Mouse (Mus musculus): ENCODE data around the gene Serpine2. TPM values are rescaled to one million over a fixed set of nuclear protein-coding genes. Genes with fewer than 3 reads are reported as not detected.

Gene Serpine2
- total and polyA plus RNA-seq, 3 experiments = not detected

- Histone ChIP-seq H3K36me3 (ENCODE audit: control insufficient read depth in 1 of 2, insufficient read depth in 2 of 2, low read length in 2 of 2) (no peaks in the 10 kb centered on the region; a peak in 1 of 4 replicates), H3K79me2 (ENCODE audit: control insufficient read depth, insufficient read depth, low read length, poor library complexity) (no peaks in the 10 kb centered on the region), H3K9ac (ENCODE audit: control insufficient read depth, low read depth, low read length, poor library complexity, severe bottlenecking) (no peak overlapping the region), H3K27me3 (ENCODE audit: control insufficient read depth in 1 of 2, insufficient read depth in 2 of 2, low read length in 2 of 2) (no peaks in the 10 kb centered on the region), H3K4me1 (ENCODE audit: control insufficient read depth in 1 of 2, insufficient read depth in 2 of 2, low read length in 2 of 2) (peaks cover 0 to 7% of the 10 kb centered on the region in 2 experiments; a peak in 1 of 4 replicates), H3K4me3 (ENCODE audit: control insufficient read depth in 1 of 2, insufficient read depth in 1 of 2, low read depth in 2 of 2, low read length in 2 of 2) (peak overlapping the region; percentile 51 to 85), H3K27ac (ENCODE audit: control insufficient read depth, low read depth, low read length) (no peak overlapping the region), H3K9me3 (replicated peaks; ENCODE audit: insufficient read depth, low read length) (no peaks in the 10 kb centered on the region)
- TF ChIP-seq MAFK (IDR thresholded peaks at IDR 0.05; ENCODE audit: borderline replicate concordance, low read depth, low read length) = no peak
- TF ChIP-seq USF1 (IDR thresholded peaks at IDR 0.05; ENCODE audit: low read depth, low read length) = no peak
- no peak for TF ChIP-seq UBTF (IDR thresholded peaks at IDR 0.05; ENCODE audit: borderline replicate concordance, insufficient read depth, low read depth, low read length)
- TF ChIP-seq MAZ (IDR thresholded peaks at IDR 0.05; ENCODE audit: low read depth, low read length) = no peak
- no peak for TF ChIP-seq CTCF (IDR thresholded peaks at IDR 0.05 in 2 of 3, conservative IDR thresholded peaks at IDR 0.05 in 1 of 3; ENCODE audit: control insufficient read depth in 1 of 3, insufficient read depth in 1 of 3, low read depth in 2 of 3, low read length in 3 of 3, poor library complexity in 1 of 3, severe bottlenecking in 1 of 3)
- no peak for TF ChIP-seq ZC3H11A (IDR thresholded peaks at IDR 0.05; ENCODE audit: low read depth, low read length)
- TF ChIP-seq POLR2A (IDR thresholded peaks at IDR 0.05; ENCODE audit: control insufficient read depth in 1 of 2, insufficient read depth in 1 of 2, low read depth in 1 of 2, low read length in 2 of 2, poor library complexity in 1 of 2) = no peak
- TF ChIP-seq GABPA (IDR thresholded peaks at IDR 0.05; ENCODE audit: low read depth, low read length) = no peak
- TF ChIP-seq JUND (IDR thresholded peaks at IDR 0.05; ENCODE audit: low read depth, low read length) = no peak
- TF ChIP-seq ETS1 (IDR thresholded peaks at IDR 0.05; ENCODE audit: low read depth, low read length) = no peak
- TF ChIP-seq MXI1 (IDR thresholded peaks at IDR 0.05; ENCODE audit: low read depth, low read length) = no peak
- no peak for TF ChIP-seq E2F4 (IDR thresholded peaks at IDR 0.05; ENCODE audit: borderline replicate concordance, low read depth, low read length)
- TF ChIP-seq MYC (IDR thresholded peaks at IDR 0.05; ENCODE audit: low read depth, low read length) = no peak
- no peak for TF ChIP-seq POLR2AphosphoS5 (IDR thresholded peaks at IDR 0.05; ENCODE audit: borderline replicate concordance, low read depth, low read length)
- TF ChIP-seq TCF12 (IDR thresholded peaks at IDR 0.05; ENCODE audit: low read depth, low read length) = no peak
- no peak for TF ChIP-seq GATA1 (IDR thresholded peaks at IDR 0.05; ENCODE audit: low read depth, low read length)
- TF ChIP-seq CHD2 (IDR thresholded peaks at IDR 0.05; ENCODE audit: low read length) = no peak
- no peak for TF ChIP-seq MAX (IDR thresholded peaks at IDR 0.05; ENCODE audit: low read length)
- no peak for TF ChIP-seq ZKSCAN1 (IDR thresholded peaks at IDR 0.05; ENCODE audit: low read depth, low read length)
- peak; percentile 17 for DNase-seq (ENCODE audit: low read depth, low spot score)
Measured at GRCm38 (mm10) chr1:79823951-79824633, 36.9 kb downstream of the Serpine2 start.

DNA sequence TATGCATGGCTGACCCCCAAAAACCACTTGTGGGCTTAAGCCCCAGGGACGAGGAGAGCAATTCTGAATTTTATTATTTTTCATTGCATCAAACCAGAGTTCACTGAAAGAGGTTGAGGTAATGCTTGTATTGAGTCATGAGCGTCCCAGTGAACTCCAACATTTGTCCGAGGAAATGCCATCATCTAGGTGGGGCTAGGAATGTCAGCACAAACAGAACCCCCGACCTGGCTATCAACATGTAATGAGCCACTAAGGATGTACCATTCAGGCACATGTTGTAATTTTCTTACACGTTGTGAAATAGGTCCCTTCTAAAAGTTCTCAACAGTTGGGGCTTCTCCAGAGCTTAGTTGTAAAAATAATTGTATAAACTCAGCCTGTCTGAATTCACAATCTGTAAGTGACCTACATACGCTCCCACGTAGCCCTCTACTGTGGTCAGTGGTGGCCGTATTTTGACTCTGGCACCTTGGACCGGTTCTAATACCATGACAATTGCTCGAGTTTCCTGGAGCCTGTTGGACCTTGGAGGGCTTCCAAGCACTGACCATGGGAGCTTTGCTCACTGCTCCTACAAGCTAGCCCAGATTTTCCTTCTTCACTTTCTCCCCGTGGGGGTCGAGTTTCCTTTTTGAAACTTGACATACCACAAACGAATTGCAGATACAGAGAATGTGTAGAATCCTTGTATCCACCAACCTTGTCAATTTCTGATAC is 38.0 kb downstream of the Serpine2 start:
- Histone ChIP-seq H3K36me3 (ENCODE audit: control insufficient read depth in 1 of 2, insufficient read depth in 2 of 2, low read length in 2 of 2) (no peaks in the 10 kb centered on the region; a peak in 1 of 4 replicates), H3K4me1 (ENCODE audit: control insufficient read depth in 1 of 2, insufficient read depth in 2 of 2, low read length in 2 of 2) (peaks cover 0 to 7% of the 10 kb centered on the region in 2 experiments; a peak in 1 of 4 replicates), H3K9me3 (replicated peaks; ENCODE audit: insufficient read depth, low read length) (no peaks in the 10 kb centered on the region), H3K79me2 (ENCODE audit: control insufficient read depth, insufficient read depth, low read length, poor library complexity) (no peaks in the 10 kb centered on the region), H3K27me3 (ENCODE audit: control insufficient read depth in 1 of 2, insufficient read depth in 2 of 2, low read length in 2 of 2) (no peaks in the 10 kb centered on the region), H3K9ac (ENCODE audit: control insufficient read depth, low read depth, low read length, poor library complexity, severe bottlenecking) (no peak overlapping the region), H3K4me3 (ENCODE audit: control insufficient read depth in 1 of 2, insufficient read depth in 1 of 2, low read depth in 2 of 2, low read length in 2 of 2) (no peak overlapping the region), H3K27ac (ENCODE audit: control insufficient read depth, low read depth, low read length) (no peak overlapping the region)
- DNase-seq (ENCODE audit: low read depth, low spot score) = no peak
- no peak for TF ChIP-seq MYC (IDR thresholded peaks at IDR 0.05; ENCODE audit: low read depth, low read length)
- no peak for TF ChIP-seq POLR2A (IDR thresholded peaks at IDR 0.05; ENCODE audit: control insufficient read depth in 1 of 2, insufficient read depth in 1 of 2, low read depth in 1 of 2, low read length in 2 of 2, poor library complexity in 1 of 2)
- TF ChIP-seq ZNF384 (IDR thresholded peaks at IDR 0.05; ENCODE audit: low read depth, low read length) = no peak
- TF ChIP-seq GABPA (IDR thresholded peaks at IDR 0.05; ENCODE audit: low read depth, low read length) = no peak
- no peak for TF ChIP-seq E2F4 (IDR thresholded peaks at IDR 0.05; ENCODE audit: borderline replicate concordance, low read depth, low read length)
- no peak for TF ChIP-seq MEF2A (IDR thresholded peaks at IDR 0.05; ENCODE audit: extremely low read depth, insufficient replicate concordance, low read depth, low read length, poor library complexity, severe bottlenecking)
- no peak for TF ChIP-seq MAFK (IDR thresholded peaks at IDR 0.05; ENCODE audit: borderline replicate concordance, low read depth, low read length)
- no peak for TF ChIP-seq MYB (IDR thresholded peaks at IDR 0.05; ENCODE audit: low read depth, low read length)
- no peak for TF ChIP-seq EP300 (IDR thresholded peaks at IDR 0.05; ENCODE audit: low read depth in 1 of 2, low read length in 2 of 2)
- no peak for TF ChIP-seq TBP (IDR thresholded peaks at IDR 0.05; ENCODE audit: low read depth, low read length)
- TF ChIP-seq JUND (IDR thresholded peaks at IDR 0.05; ENCODE audit: low read depth, low read length) = no peak
- TF ChIP-seq USF2 (IDR thresholded peaks at IDR 0.05; ENCODE audit: borderline replicate concordance in 1 of 2, insufficient read depth in 1 of 2, low read depth in 1 of 2, low read length in 2 of 2) = no peak

Data from MEL (cell line).